Mouse (Mus musculus): ENCODE data around the gene Prkra. TPM values are rescaled to one million over a fixed set of nuclear protein-coding genes. Genes with fewer than 3 reads are reported as not detected.
A peak's percentile ranks its signal among the peaks of the same experiment; 100 is the strongest.
"Not testable (repeated sequence)": the region's sequence is repeated elsewhere in the genome, so short reads cannot be mapped to it uniquely, and the experiment has no call there.

The Prkra gene
- total RNA-seq, 1 experiment from 2014 or later, result 16.5 TPM

DNA sequence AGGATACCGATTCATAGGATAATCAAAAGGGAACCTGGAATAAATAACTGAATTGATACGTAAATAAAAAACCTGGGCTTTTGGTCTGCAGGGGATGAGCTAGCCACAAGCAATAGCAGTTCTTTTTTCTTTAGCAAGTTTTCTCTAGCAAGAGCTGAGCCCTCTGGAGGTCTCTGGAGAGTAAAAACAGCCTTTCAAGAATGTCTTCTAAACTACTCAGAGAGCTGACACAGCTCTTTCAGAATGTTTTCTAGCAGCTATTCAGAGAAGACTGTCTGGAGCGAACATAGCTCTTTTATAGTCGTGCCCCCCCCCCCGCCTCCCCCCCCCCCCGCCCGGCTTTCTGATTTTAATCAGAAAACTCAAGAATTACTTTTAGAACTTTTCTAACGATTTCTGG is 11.6 kb upstream of the Prkra start:
- no peak for ATAC-seq (replicated peaks; ENCODE audit: insufficient number of reproducible peaks, low FRiP score, low TSS enrichment, poor library complexity, severe bottlenecking)

DNA sequence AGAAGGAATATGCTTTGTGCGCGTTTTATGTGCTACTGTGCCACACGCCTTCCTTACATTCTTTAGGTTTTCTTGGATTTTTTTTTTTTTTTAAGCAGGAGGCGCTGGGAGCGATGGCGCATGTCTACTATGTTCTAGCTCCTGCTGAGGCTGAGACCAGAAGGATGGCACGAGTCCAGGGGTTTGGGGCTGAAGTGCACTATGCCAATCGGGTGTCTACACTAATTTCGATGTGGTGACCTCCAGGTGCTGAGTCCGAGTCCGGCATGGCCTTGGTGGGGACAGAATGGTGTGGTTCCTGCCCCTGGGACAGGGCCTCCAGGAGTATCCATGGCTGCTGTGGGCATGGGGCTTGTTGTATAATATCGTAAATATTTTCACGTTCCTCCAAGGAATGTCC is 10.7 kb upstream of the Prkra start:
- ATAC-seq (replicated peaks; ENCODE audit: insufficient number of reproducible peaks, low FRiP score, low TSS enrichment, poor library complexity, severe bottlenecking), result no peak

DNA sequence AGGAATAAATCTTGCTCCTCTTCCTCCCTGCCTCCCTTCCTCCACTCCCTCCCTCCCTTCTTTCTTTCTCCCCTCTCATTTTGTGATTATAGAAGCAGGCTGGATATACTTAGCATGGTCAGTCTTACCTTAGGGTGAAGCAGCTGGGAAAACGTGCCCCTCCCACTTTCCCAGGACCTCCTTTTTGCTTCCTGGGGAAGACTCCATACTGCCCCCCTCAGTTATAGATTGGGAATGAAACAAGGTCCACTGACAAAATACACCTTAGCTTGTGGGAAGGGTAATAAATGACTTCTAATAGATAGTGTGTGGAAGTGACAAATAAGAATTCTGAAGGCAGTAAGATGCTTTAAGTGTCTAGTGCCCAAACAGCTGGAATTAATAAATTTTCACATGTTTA is 8.2 kb upstream of the Prkra start:
- no peak for ATAC-seq (replicated peaks; ENCODE audit: insufficient number of reproducible peaks, low FRiP score, low TSS enrichment, poor library complexity, severe bottlenecking)

DNA sequence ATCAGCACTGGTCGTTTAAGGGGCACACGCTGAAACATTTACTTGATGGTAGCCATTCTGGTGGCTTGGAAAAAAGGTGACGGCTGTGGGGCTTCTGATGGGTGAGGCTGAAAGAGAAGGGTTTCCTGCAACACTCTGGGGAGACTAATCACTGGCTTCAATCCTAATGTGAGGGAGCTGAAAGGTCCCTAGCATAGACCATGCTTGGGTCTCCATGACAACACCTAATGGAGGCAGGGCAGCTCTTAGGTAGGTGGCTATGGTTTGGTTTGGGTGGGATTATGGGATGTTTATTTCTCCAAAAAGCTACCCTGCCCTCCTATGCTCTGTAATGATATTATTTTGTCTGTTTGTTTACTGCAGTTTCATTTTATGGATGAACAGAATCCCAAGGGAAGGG is 7.6 kb upstream of the Prkra start:
- no peak for ATAC-seq (replicated peaks; ENCODE audit: insufficient number of reproducible peaks, low FRiP score, low TSS enrichment, poor library complexity, severe bottlenecking)

DNA sequence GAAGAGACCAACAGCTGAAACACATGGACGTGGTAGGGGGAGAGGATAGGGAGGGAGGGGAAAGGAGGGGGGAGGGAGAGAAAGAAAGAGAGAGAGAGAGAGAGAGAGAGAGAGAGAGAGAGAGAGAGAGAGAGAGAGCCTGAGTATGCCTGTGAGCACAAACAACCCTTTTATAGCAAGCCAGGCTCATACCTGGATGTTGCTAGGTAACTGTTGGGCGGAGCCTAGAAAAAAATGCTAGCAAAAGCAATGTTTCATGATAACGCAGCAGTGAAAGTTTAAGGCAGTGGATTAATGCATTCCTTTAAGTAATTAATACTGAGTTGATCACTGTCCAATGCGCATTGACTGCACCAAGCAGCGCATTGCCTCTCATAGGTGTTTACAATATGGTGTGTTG is 6.8 kb upstream of the Prkra start:
- no peak for ATAC-seq (replicated peaks; ENCODE audit: insufficient number of reproducible peaks, low FRiP score, low TSS enrichment, poor library complexity, severe bottlenecking)

DNA sequence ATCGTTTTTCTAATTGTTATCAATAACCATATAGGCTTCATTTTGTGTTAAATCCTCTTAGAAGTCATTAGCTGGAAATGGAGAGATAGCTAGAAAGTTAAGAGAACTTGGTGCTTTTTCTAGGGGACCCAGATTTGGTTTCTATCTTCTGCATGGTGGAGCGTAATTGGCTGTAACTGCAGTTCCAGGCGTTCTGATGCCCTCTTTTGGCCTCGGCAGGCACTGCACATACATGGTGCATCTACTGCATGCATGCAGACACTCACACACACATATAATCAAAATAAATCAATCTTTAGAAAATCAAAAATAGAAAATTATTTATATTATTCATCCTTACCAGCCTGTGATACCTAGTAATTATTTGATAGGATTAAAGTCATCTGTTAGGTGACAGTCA is 5.3 kb upstream of the Prkra start:
- ATAC-seq (replicated peaks; ENCODE audit: insufficient number of reproducible peaks, low FRiP score, low TSS enrichment, poor library complexity, severe bottlenecking), result no peak

DNA sequence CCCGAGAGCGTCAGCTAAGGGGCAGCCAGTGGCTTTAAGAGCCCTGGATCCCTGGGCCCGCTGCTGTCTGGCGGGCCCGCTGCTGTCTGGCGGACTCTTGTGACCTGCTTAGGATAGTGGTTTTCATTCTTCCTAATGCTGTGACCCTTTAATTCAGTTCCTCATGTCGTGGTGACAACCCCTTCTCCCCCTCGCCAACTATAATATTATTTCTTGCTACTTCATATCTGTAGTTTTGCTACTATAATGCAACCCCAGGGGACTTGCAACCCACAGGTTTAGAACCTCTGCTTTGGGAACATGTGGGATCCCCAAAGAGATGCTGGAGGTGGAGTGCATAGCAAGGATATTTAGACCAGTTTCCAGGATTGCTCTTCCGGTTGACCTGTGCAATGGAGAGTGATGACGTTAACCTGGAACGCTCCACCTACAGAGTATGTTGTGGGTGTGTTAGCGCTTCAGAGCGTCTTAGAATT is 889 bp upstream of the Prkra start:
- ATAC-seq (replicated peaks; ENCODE audit: insufficient number of reproducible peaks, low FRiP score, low TSS enrichment, poor library complexity, severe bottlenecking), result no peak

DNA sequence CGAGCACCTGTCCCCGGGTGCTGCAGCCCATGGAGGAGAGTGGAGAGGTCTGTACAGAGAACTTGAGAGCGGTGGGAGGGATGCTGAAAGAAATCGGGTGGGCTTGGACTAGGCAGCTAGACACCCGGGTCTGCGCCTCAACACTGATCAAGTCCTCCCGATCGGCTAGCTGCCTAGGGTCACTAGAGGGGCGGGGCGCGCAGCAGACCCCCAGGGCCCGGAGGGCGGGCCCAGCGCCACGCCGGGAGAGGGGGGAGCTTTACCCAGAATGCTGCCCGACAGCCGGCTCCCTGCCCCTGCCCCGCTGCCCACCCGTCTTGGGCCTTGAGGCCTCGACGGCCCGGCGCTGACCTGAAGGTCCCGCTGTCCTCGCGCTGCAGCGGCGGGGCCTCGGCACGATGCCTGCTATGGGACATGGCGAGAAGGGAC is 360 bp downstream of the Prkra start:
- no peak for ATAC-seq (replicated peaks; ENCODE audit: insufficient number of reproducible peaks, low FRiP score, low TSS enrichment, poor library complexity, severe bottlenecking)

DNA sequence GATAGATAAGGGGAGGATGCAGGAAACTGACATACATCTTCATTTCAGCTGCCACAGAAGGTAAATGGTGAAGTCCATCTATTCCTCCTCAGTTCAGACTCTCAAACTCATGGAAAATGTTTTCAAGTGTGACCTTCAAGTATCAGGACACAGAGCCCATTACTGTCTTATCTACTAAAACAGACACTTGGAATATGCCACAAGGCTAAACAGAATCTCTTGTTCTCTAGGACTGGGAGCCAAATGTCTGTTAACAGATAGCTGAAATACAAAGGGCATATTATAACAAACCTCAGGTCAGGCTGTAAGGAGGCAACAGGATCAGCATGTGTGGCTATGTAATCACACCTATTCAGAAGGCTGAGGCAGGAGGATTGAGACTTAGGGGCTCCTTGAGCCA is 4.0 kb downstream of the Prkra start:
- no peak for ATAC-seq (replicated peaks; ENCODE audit: insufficient number of reproducible peaks, low FRiP score, low TSS enrichment, poor library complexity, severe bottlenecking)

DNA sequence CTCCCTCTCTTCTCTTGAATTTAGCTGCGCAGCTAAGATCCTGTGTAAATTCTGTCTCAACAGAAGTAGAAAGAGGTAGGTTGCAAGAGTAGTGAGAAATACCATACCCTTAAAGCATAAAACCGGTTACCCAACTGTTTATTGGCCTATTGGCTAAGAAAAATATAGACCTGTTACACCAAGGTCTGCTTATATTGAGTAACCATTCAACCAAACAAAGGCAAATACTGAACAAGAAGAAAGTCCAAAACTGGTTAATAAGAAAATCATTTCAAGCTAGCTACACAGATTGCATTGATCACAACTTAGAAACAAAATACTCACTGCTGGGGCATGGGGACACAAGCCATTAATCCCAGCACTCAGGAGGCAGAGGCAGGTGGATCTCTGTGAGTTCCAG is 8.2 kb downstream of the Prkra start:
- no peak for ATAC-seq (replicated peaks; ENCODE audit: insufficient number of reproducible peaks, low FRiP score, low TSS enrichment, poor library complexity, severe bottlenecking)

DNA sequence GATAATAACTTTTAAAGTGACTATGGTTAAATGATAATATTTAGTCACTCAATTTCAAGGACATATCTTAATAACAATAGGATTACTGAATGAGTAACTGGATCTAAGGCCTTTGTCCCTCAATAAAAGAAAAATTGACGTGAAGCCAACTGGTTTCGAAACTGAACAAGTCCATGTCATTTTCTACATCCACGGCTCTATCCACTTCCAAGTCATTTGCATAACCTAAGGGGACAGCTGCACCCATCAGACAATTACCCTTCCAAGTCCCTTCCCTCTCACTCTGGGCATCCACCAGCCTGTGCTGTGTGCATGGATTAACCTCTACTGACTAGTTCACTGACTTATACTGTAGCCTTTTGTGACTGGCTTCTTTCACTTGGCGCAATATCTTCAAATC is 16.2 kb downstream of the Prkra start:
- no peak for ATAC-seq (replicated peaks; ENCODE audit: insufficient number of reproducible peaks, low FRiP score, low TSS enrichment, poor library complexity, severe bottlenecking)

DNA sequence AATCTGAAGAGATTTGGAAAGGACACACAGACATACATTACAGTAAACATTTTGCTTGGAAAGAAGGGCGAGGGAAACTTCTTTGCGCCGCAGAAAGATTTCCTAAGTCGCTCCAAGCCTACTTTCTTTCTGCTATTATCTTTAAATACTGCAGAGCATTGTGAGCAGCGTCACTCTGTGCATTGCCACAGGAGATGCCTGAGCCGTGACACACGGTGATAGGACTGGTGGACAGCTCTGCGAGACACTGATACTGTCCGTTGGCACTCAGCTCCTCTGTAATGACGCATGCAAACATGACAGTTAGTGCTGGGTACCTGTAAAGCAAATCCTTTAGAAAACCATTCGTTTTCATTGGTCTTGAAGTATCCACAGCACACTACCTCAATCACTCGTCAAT is 17.5 kb downstream of the Prkra start:
- no peak for ATAC-seq (replicated peaks; ENCODE audit: insufficient number of reproducible peaks, low FRiP score, low TSS enrichment, poor library complexity, severe bottlenecking)

DNA sequence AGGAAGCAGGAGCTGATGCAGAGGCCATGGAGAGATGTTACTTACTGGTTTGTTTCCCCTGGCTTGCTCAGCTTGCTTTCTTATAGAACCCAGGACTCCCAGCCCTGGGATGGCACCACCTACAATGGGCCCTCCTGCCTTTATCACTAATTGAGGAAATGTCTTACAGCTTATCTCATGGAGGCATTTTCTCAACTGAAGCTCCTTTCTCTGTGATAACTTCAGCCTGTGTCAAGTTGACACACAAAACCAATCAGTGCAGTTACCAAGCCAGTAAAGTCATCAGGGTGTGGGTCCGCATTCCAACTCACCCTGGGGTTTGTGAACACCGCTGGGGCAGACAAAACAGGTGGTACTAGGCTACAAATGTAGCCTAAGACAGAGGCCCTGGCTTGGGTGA is 25.5 kb downstream of the Prkra start:
- not testable (repeated sequence) for ATAC-seq (replicated peaks; ENCODE audit: insufficient number of reproducible peaks, low FRiP score, low TSS enrichment, poor library complexity, severe bottlenecking)

DNA sequence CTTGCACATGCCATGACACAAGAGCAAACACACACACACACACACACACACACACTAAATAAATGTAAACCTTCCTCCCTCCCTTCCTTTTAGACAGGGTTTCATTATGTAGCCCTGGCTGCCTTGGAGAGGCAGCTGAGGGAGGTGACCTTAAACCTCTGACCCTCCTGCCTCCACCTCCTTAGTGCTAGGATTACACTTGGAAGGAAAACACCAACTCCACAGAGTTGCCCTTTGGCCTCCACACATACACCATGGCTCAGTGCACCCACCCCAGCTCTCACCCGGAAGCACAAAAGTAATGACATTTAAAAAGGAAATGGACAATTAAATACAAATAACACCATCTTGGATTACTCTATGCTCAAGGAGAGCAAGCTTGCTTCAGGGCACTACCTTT is 26.1 kb downstream of the Prkra start:
- no peak for ATAC-seq (replicated peaks; ENCODE audit: insufficient number of reproducible peaks, low FRiP score, low TSS enrichment, poor library complexity, severe bottlenecking)

DNA sequence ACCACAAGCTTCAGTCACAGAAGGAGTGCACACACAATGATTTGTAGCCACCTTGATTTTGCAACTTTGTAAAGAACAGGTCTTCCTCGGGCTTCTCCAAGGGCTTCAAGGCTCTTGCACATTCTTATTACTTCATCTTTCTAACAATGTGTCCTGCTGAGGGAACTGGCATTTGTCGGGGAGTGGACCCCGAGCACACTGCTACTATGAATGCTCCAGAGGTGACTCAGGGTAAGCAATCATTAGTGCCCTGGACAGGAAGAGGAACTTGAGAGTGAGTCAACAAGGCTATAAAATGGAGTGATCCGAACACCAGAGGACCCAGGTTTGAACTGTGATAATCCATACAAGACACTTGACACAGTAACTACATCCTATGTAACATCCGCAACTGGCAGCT is 27.6 kb downstream of the Prkra start:
- ATAC-seq (replicated peaks; ENCODE audit: insufficient number of reproducible peaks, low FRiP score, low TSS enrichment, poor library complexity, severe bottlenecking), result no peak

DNA sequence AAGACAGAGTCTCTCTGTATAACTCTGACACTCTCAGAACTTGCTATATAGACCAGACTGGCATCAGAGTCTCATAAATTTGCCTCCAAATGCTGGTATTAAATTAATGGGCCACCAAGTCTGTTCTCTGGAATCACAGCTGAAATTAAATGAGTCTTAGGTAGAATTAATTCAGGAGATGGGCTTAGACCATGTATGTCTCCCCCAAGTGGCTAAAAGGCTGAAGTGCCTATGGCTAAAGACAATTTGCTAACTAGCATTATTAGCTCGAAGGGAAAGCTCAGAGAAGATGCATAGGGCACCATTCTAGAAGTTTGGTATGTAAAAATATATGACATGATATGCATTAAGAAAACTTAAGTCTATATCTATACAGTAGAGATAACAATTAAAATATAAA is 29.7 kb downstream of the Prkra start:
- no peak for ATAC-seq (replicated peaks; ENCODE audit: insufficient number of reproducible peaks, low FRiP score, low TSS enrichment, poor library complexity, severe bottlenecking)

DNA sequence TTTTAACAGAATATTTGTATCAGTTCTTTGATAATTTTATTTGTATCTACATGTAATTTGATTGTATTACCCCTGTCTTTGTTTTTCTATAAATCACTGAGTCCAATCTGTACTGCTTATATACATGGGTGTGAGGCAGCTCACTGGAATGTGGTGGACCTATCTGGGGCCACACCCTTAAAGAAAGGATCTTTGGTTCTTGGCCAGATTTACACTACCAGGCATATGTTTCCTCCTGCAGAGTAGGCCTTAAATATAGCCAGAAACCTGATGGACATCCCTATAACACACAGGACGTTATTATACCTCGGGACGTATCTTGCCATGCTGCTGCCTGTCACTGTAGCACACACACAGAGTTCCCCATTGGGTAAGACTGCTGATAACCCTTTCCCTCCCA is 35.8 kb downstream of the Prkra start:
- ATAC-seq (replicated peaks; ENCODE audit: insufficient number of reproducible peaks, low FRiP score, low TSS enrichment, poor library complexity, severe bottlenecking), result no peak

DNA sequence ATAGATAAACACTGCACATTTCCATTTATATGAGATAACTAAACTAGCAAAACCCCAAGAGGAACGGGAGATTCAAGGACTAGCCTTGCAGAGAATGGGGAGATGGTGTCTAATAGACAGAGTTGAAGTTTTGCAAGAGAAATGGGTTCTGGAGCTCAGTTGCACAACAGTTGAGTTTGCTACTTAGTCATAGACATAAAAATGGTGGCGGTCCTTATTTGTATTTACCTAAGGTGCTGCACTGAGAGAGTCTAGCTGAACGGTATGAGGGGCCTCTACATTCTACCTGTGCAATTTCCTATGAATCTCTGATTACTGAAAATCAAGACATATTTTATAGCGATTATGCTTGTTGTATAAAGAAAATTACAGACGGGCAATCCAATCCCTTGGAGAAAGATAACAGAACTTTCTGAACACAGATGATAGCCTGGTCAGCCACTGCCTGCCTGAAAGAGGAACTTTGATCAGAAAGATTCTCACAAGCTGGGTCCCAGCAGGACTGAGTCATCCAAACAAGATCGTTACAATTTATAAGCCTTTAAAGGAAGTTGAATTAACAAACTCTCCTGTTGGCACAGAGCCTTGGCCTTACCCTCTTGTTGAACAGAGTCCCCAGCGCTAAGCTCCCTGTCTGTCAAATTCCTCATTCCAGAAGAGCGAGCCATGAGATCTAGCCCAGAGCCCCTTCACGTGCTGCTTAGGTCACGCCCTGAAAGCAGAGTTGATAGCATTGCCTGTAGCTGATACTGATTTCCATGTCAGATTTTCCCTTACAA is 37.3 kb downstream of the Prkra start:
- peak; percentile 73; the same call in 1 of the 2 replicates for ATAC-seq (replicated peaks; ENCODE audit: insufficient number of reproducible peaks, low FRiP score, low TSS enrichment, poor library complexity, severe bottlenecking)

DNA sequence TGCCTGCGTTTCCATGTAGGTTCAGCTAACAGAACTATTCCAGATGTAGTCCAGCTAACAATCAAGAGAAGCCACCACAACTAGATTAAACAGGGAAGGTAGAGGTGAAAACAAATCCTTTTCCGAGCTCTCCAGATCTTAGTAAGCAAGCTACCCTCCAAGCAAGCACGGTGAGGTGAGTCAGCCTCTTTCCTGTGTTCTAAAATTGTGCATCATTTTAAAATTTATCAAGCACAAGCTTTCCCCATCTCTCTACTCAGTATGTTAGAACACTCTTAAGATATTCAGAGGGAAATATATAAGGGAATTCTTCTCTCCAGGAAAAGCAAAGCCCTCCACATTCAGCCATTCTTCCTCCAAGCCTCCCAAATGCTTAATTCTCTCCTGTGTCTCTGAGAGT is 41.1 kb downstream of the Prkra start:
- no peak for ATAC-seq (replicated peaks; ENCODE audit: insufficient number of reproducible peaks, low FRiP score, low TSS enrichment, poor library complexity, severe bottlenecking)

DNA sequence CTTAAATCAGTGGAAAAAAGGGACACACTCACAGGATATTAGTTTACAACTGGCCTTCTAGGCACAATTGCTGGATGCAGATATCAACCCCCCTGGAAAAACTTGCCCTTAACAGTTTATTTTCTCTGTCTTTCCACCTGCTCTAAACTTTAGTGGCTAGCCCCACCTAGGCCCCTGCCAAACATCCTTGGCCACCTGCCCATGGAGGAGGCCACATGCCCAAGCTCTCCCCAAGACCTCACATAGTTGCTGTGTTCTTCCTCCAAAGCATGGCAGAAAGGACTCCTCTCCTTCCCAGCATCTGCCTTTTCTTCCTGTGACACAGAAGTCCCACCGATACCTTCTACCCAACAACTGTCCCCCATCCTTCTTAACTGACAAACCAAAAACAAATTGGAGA is 45.6 kb downstream of the Prkra start:
- no peak for ATAC-seq (replicated peaks; ENCODE audit: insufficient number of reproducible peaks, low FRiP score, low TSS enrichment, poor library complexity, severe bottlenecking)

DNA sequence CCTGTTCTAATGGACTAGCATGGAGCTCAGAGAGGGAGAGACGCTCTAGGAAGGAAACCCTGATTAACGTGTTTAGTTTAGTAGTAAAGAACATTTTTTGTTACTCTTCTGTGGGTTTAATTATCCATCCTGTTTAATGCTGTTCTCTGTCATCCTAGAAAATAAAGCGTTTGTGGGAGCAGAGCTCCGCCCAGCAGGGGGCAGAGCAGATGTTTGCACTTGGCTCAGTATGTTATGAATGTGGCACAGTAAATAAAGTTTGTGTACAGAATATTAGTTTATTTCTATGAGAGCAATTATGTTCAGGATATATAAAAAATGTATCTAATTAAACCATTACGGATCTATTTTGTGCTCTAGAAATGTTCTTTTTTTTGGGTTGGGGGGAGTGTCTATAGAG is 48.6 kb downstream of the Prkra start:
- no peak for ATAC-seq (replicated peaks; ENCODE audit: insufficient number of reproducible peaks, low FRiP score, low TSS enrichment, poor library complexity, severe bottlenecking)
